Mouse (Mus musculus): Measurements from ENCODE around the gene Bola2.
A peak's percentile ranks its signal among the peaks of the same experiment; 100 is the strongest.
"Not testable (repeated sequence)": the region's sequence is repeated elsewhere in the genome, so short reads cannot be mapped to it uniquely, and the experiment has no call there.

Gene Bola2

GRCm38 (mm10) chr7:126695210-126695611, at the start of gene Bola2:
TSS of gene Bola2 (plus strand) at chr7:126695401.
- DNase-seq = peak; percentile 76

GRCm38 (mm10) chr7:126645708-126646107, 49.5 kb upstream of the Bola2 start:
- DNase-seq = no peak

DNA sequence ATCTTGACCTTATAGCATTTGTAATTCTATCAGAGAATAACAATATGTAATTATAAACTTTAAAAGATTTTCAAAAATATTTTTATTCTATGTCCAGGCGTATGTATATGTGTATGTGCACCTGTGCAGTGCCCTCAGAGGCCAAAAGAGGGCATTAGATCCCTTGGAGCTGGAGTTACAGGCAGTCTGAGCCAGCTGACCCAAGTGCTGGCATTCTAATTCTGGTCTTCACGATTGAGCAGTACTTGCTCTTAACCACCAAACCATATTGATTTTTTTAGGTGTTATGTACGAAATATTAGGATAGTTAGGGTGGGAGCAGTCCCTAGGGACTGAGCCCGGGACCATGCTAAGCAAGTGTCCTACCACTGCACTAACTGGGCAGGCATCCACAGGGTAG, 46.7 kb upstream of the Bola2 start:
- no peak for DNase-seq

GRCm38 (mm10) chr7:126649231-126650051, 45.8 kb upstream of the Bola2 start, which contains the start of gene Sgf29:
TSS of gene Sgf29 (plus strand) at chr7:126649309.
- peak; percentile 95 for DNase-seq

GRCm38 (mm10) chr7:126650852-126651251, 44.3 kb upstream of the Bola2 start:
- no peak for DNase-seq

GRCm38 (mm10) chr7:126653991-126654390, 41.2 kb upstream of the Bola2 start:
- DNase-seq = no peak

DNA sequence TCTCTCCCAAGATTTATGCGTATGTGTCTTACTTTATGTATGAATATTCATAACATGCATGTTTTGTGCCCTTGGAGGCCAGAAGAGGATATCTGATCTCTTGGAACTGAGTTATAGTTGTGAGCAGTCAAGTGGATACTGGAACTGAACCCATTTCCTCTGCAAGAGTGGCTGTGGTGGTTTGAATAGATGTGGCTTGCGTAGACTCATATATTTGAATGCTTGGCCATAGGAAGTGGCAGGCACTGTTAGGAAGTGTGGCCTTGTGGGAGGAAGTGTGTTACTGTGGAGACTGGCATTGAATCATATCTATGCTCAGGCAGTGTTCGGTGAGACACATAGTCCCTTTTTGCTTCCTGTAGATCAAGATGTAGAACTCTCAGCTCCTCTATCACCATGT, 39.5 kb upstream of the Bola2 start:
- no peak for DNase-seq

DNA sequence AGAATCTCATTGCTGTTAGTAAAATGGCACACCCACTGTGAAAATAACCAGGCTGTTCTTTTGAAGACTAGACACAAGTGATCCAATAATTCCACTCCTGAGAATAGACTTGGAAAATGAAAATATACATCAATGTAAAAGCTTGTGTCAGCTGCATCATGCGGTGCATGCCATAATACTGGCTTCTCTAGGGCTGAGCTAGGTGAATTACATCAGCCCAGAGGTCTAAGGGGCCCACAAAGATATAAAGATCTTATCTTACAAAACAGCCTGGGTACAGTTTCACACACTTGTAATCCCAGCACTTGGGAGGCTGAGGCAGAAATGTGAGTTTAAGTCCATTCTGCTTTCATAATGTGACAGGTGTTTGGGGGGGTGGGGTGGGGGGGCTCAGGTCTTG, 37.7 kb upstream of the Bola2 start:
- no peak for DNase-seq

DNA sequence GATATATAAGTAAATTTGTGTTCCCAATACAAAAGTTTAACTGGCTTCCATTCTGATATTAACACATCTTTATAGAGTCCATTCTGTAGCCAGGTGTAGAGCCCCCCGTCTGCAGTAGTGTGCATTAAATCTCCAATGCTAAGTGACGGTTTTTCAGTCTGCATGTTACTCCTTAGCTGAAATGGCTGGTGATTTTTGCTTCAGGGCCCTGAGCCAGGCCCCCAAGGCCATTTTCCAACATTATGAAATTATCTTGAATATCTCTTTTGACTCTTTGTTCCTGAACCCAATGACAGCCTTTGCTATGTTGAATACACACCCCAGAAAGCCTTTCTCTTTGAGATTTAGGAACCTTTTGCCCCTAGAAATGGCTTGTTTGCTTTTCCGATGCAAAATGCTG, 35.4 kb upstream of the Bola2 start:
- DNase-seq = no peak

DNA sequence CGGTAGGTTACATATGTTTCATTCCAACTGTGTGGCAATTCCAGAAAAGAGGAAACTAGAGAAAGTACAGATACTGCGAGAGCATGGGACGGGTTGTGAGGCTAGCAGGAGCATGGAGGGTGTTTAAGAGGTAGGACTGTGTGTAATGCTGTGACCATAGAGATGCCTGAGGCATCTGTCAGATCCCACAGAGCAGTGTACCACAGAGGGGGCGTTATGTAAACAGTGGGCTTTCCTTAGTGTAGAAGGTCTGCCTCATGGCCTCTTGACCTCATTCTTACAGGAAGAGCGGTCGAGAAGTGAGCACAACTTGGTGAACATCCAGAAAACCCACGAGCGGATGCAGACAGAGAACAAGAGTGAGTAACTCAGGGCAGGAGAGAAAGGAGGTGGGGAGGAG, 31.6 kb upstream of the Bola2 start:
- DNase-seq = peak; percentile 45

DNA sequence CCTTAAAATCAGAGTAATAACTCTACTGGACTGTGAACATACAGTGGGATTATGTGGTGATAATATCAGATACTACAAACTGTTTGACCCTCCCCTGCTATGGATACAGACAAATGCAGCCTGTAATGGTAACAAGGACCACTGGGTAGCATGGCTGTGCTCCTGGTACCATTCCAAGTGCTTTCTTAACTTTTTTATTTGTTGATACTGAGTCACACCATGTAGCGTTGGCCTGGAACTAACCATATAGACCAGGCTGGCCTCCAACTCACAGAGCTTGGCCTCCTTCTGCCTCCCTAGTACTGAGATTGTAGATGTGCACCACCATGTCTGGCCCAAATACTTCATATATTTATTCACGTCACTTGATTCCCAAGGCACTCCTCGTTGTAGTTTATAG, 29.9 kb upstream of the Bola2 start:
- peak; percentile 65 for DNase-seq

DNA sequence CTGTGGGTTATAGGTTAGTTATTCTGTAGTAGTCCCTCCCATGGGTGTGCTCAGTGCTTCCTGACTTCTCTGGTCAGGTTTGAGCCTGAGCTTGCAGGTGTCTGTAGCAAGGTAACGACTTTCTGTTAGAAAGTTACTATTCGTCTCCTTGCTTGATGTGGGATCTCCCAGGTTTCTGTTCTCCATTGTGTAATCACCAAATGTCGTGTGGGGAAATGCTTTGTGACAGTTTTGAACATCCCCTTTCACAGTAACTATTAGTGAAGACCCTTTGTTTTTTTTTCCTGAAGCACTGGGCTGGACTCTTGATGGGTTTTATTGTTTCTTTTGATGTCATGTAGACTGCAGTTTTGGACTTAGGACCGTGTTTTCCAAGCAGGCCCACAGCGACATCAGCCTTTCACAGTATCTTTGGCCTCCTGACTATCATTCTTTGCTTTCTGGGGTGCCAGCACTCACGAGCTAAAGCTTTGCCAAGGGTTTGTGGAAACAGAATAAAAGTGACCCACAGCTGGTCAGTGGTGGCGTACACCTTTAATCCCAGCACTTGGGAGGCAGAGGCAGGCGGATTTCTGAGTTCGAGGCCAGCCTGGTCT, 27.6 kb upstream of the Bola2 start:
- DNase-seq = no peak

GRCm38 (mm10) chr7:126668452-126668851, 26.7 kb upstream of the Bola2 start:
- peak; percentile 39 for DNase-seq

- DNase-seq = no peak
Measured at GRCm38 (mm10) chr7:126670152-126670551, 25.0 kb upstream of the Bola2 start.

- no peak for DNase-seq
Measured at GRCm38 (mm10) chr7:126672111-126672510, 23.1 kb upstream of the Bola2 start.

DNA sequence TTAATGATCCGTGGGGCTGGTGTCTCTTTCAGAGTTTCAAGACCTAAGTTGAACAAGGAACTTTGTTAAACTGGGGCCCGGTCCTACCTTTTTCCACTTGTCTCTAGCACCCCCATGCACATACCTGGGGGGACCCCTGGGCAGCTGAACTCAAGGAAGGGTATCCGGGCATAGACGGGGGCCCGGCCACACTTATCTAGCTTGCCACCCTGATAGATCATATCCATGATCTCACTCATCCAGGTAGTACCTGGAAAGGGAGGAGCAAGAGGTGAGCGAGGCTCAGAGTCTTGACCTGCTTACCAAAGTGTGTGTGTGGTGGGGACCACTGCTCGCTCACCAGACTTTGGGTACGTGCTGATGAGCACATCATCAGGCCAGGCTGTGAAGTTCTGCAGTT, 20.1 kb upstream of the Bola2 start:
- no peak for DNase-seq

DNA sequence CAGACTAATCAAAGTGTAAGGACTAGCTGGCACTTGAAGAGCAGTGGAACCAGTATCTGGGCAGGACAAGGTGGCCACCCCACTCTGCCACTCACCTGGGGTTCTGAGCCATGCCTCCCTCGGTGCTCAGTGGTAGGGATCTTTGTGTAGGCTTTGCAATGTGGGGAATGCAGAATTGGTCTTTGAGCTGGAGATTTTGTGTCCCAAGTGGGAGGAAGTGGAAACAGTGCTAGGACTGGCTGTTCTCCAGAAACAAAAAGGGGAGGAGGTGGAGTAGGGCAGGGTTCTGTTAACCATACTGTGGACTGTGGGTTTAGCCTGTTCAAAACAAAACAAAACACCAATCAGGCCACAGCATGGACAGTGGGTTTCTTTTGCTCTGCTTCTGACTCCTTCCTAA, 19.0 kb upstream of the Bola2 start, which contains the start of gene Sult1a1:
Gene Sult1a1 (minus strand): TSS at position 226 of the 400 bp plus-strand sequence.
- DNase-seq = peak; percentile 89

DNA sequence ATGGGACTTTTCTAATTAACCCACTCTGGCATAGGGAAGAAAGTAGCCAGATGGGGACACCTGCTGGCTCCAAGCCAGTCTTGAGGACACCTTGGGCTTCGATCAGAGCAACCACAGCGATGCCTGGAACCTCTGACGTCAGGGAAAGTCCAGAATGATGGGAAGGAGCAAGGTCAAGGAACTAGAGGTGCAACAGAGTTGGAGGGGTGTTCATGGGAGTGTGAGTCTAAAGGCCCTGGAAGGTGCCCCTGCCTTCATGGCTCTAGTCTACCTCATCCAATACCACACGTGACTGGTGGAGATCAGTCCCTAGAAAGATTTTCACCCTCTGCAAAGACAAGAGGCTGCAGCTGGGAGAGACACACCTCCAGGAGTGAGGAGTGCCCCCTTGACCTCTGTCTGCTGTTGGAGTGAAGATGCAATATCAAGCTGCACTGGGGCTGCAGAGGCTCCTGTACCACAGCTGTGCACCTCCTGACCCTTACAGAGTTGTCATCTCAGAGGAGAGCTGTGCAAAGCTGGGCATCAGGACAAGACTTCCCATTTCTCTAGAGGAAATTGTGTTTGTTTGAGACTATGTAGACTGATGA, 18.5 kb upstream of the Bola2 start:
- DNase-seq = no peak

DNA sequence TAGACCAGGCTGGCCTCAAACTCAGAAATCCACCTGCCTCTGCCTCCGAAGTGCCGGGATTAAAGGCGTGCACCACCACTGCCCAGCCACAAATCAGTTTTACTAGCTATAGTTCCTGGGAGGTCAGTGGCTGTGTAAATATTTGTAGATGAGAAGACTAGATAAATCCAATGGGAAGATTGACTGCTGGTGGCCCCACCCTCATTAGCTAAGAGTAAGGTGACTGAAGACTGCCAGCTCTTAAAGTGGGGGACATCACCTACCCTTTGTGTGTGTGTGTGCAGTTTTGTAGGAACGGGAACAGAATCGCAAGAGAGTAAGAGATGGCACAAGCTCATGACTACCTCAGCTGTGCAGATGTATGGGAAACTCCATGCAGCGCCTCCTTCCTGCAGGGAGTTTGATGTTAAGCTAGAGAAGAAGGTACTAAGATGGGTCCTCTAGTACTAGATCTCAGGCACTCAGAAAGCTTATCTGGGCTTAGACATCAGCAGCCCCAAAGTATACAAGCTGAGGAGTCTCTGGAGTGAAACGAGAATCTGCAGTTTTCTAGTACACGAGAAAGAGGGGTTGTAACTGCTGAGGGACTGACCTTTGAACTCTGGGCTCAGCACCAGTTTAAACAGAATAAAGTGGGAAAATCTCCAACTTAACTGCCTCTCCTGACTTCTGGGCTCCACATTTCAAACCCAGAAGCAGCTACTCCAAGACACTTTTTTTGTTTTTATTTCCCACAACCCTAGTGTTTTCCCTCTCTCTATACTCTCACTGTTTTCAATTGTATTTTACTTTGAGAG, 16.5 kb upstream of the Bola2 start:
- DNase-seq = no peak

DNA sequence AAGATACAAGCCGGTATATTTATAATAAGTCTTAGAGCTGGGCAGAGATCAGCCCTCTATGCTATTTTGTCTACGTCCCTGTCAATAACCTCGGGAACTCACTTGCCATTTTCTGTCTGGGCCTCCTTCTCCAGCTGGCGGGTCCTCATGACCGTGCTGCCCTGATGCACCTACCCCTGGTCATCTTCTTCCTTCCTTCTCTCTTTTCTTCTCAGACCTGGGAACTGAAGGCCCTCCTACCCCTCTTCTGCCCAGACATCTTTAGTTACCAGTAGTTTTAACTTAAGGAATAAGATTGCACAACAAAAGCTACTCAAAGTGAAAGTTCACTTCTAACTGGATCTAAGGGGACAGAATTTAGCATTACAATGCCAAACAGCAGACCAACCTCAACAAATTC, 15.5 kb upstream of the Bola2 start:
- DNase-seq = no peak

- DNase-seq = no peak
Measured at GRCm38 (mm10) chr7:126681221-126681620, 14.0 kb upstream of the Bola2 start.

- DNase-seq = not testable (repeated sequence)
Measured at GRCm38 (mm10) chr7:126688156-126688555, 7.0 kb upstream of the Bola2 start.

DNA sequence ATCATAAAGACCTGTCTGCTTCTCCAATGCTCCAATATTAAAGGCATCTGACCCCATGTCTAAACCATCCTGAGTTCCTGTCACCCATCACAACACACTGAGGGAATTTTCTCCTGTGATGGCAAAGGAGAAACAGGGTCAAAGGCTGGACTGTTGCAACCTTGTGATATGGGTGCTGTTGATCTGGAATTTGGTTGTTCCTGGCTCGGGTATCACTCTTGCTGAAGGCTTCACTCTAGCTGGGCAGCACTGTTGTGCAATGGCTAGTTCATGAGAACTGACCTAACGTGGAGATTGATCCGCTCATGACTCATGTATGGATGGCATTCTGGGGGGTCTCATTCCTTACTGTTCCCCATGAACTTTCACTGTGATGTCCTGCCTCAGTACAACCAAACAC, 6.2 kb upstream of the Bola2 start:
- no peak for DNase-seq
